Mouse (Mus musculus) MEL (cell line): ENCODE results near the gene Gm17509. TPM values are rescaled to one million over a fixed set of nuclear protein-coding genes. Genes with fewer than 3 reads are reported as not detected.
A peak's percentile ranks its signal among the peaks of the same experiment; 100 is the strongest.

ENCODE experiments used
- DNase-seq: peaks from one replicate; pipeline ENCODE4 v3.0.0; 2011; ENCODE audit warnings: low read depth, low spot score
- H3K27ac ChIP-seq: 2 replicates; pipeline ENCODE4 v1.5.1; 2012; ENCODE audit warnings: low read depth, mild to moderate bottlenecking, control low read depth, low read length, moderate library complexity; ENCODE audit not compliant: control insufficient read depth
- H3K27me3 ChIP-seq, 2 experiments: fragments of 150-350 bp in 1 of 2; sonication (generic) in 1 of 2; 2 replicates each; pipeline ENCODE4 v1.6.1; 2012; ENCODE audit warnings: low read length in 2 of 2, mild to moderate bottlenecking in 2 of 2, improper control_type of control experiment in 1 of 2, moderate library complexity in 1 of 2; ENCODE audit not compliant: insufficient read depth in 2 of 2, control insufficient read depth in 1 of 2
- H3K36me3 ChIP-seq, 2 experiments: 2 replicates each; pipeline ENCODE4 v1.6.1; 2012 to 2014; ENCODE audit warnings: low read length in 2 of 2, improper control_type of control experiment in 1 of 2, inconsistent platforms in 1 of 2, mild to moderate bottlenecking in 1 of 2; ENCODE audit not compliant: insufficient read depth in 2 of 2, control insufficient read depth in 1 of 2
- H3K4me1 ChIP-seq, 2 experiments: fragments of 150-350 bp in 1 of 2; sonication (generic) in 1 of 2; 2 replicates each; pipeline ENCODE4 v1.6.1; 2012; ENCODE audit warnings: low read length in 2 of 2, improper control_type of control experiment in 1 of 2, mild to moderate bottlenecking in 1 of 2; ENCODE audit not compliant: insufficient read depth in 2 of 2, control insufficient read depth in 1 of 2
- H3K4me3 ChIP-seq, 2 experiments: fragments of 150-350 bp in 1 of 2; sonication (generic) in 1 of 2; 2 replicates each; pipeline ENCODE4 v1.5.1; 2012; ENCODE audit warnings: low read depth in 2 of 2, low read length in 2 of 2, mild to moderate bottlenecking in 2 of 2, moderate library complexity in 2 of 2, control low read depth in 1 of 2, improper control_type of control experiment in 1 of 2; ENCODE audit not compliant: control insufficient read depth in 1 of 2, insufficient read depth in 1 of 2
- H3K79me2 ChIP-seq: 2 replicates; pipeline ENCODE4 v1.6.1; 2012; ENCODE audit warnings: mild to moderate bottlenecking, low read length, moderate library complexity; ENCODE audit not compliant: control insufficient read depth, poor library complexity, insufficient read depth
- H3K9ac ChIP-seq: 2 replicates; pipeline ENCODE4 v1.6.1; 2012; ENCODE audit warnings: low read depth, mild to moderate bottlenecking, control low read depth, low read length, moderate library complexity; ENCODE audit not compliant: control insufficient read depth, poor library complexity, severe bottlenecking
- H3K9me3 ChIP-seq: fragments of 150-350 bp; sonication (generic); replicated peaks from 2 replicates; pipeline ENCODE4 v1.6.1; 2012; ENCODE audit warnings: mild to moderate bottlenecking, low read length, improper control_type of control experiment, moderate library complexity; ENCODE audit not compliant: insufficient read depth
- CTCF ChIP-seq, 3 experiments: IDR thresholded peaks in 2 of 3; conservative IDR thresholded peaks in 1 of 3; 2 replicates each; pipeline ENCODE4 v1.5.1; 2011 to 2012; ENCODE audit warnings: low read length in 3 of 3, low read depth in 2 of 3, mild to moderate bottlenecking in 2 of 3, improper control_type of control experiment in 1 of 3, inconsistent platforms in 1 of 3, mixed read lengths in 1 of 3, moderate library complexity in 1 of 3; ENCODE audit not compliant: control insufficient read depth in 1 of 3, insufficient read depth in 1 of 3, poor library complexity in 1 of 3, severe bottlenecking in 1 of 3
- ETS1 ChIP-seq: IDR thresholded peaks from 2 replicates; pipeline ENCODE4 v1.6.1; 2012; ENCODE audit warnings: low read depth, mild to moderate bottlenecking, inconsistent platforms, low read length, improper control_type of control experiment, moderate library complexity
- GABPA ChIP-seq: IDR thresholded peaks from 2 replicates; pipeline ENCODE4 v1.6.1; 2012; ENCODE audit warnings: low read depth, mild to moderate bottlenecking, inconsistent platforms, low read length, improper control_type of control experiment, moderate library complexity
- GATA1 ChIP-seq: IDR thresholded peaks from 2 replicates; pipeline ENCODE4 v1.6.1; 2011; ENCODE audit warnings: low read depth, low read length, improper control_type of control experiment
- JUND ChIP-seq: IDR thresholded peaks from 2 replicates; pipeline ENCODE4 v1.6.1; 2011; ENCODE audit warnings: low read depth, mild to moderate bottlenecking, improper control_type of control experiment, low read length
- MAFK ChIP-seq: IDR thresholded peaks from 2 replicates; pipeline ENCODE4 v1.6.1; 2011; ENCODE audit warnings: low read depth, mild to moderate bottlenecking, low read length, improper control_type of control experiment, borderline replicate concordance
- MEF2A ChIP-seq: IDR thresholded peaks from 2 replicates; pipeline ENCODE4 v1.6.1; 2014; ENCODE audit warnings: low read depth, mild to moderate bottlenecking, inconsistent platforms, low read length, improper control_type of control experiment; ENCODE audit not compliant: poor library complexity, insufficient replicate concordance, severe bottlenecking; ENCODE audit errors: extremely low read depth
- MYC ChIP-seq: IDR thresholded peaks from 2 replicates; pipeline ENCODE4 v1.6.1; 2011; ENCODE audit warnings: low read depth, mild to moderate bottlenecking, low read length, improper control_type of control experiment, moderate library complexity
- NELFE ChIP-seq: IDR thresholded peaks from 2 replicates; pipeline ENCODE4 v1.6.1; 2011; ENCODE audit warnings: low read depth, low read length, improper control_type of control experiment
- RAD21 ChIP-seq: IDR thresholded peaks from 2 replicates; pipeline ENCODE4 v1.6.1; 2011; ENCODE audit warnings: mild to moderate bottlenecking, low read depth, low read length, improper control_type of control experiment
- SIN3A ChIP-seq: IDR thresholded peaks from 2 replicates; pipeline ENCODE4 v1.6.1; 2012; ENCODE audit warnings: low read length, improper control_type of control experiment, inconsistent platforms
- SMC3 ChIP-seq: IDR thresholded peaks from 2 replicates; pipeline ENCODE4 v1.6.1; 2011; ENCODE audit warnings: low read depth, low read length, improper control_type of control experiment
- TAL1 ChIP-seq: IDR thresholded peaks from 2 replicates; pipeline ENCODE4 v1.6.1; 2012; ENCODE audit warnings: mild to moderate bottlenecking, inconsistent platforms, low read length, moderate library complexity, mixed read lengths
- ZC3H11A ChIP-seq: IDR thresholded peaks from 2 replicates; pipeline ENCODE4 v1.6.1; 2012; ENCODE audit warnings: low read depth, mild to moderate bottlenecking, inconsistent platforms, low read length, improper control_type of control experiment
- ZMIZ1 ChIP-seq: IDR thresholded peaks from 2 replicates; pipeline ENCODE4 v1.6.1; 2012; ENCODE audit warnings: low read depth, mild to moderate bottlenecking, inconsistent platforms, low read length, improper control_type of control experiment, moderate library complexity
- ZNF384 ChIP-seq: IDR thresholded peaks from 2 replicates; pipeline ENCODE4 v1.6.1; 2012; ENCODE audit warnings: low read depth, mild to moderate bottlenecking, inconsistent platforms, low read length, improper control_type of control experiment
- polyA plus RNA-seq, 2 experiments: library from polyadenylated mRNA; stranded (reverse) in 1 of 2; unstranded in 1 of 2; fragments of >175 nt in 1 of 2; fragments of >200 nt in 1 of 2; gene quantifications; 2 replicates each; pipeline versions ENCODE4 v1.2.1 to v1.2.4; 2012; ENCODE audit warnings: low replicate concordance in 2 of 2, low read depth in 1 of 2; ENCODE audit not compliant: insufficient read length in 2 of 2, insufficient read depth in 1 of 2, missing spikeins in 1 of 2
- total RNA-seq: library from RNA; depleted of rRNA; stranded (reverse); fragments of 300-350 nt; gene quantifications from 2 replicates; pipeline ENCODE4 v1.2.3, GENCODE M21; 2012

The Gm17509 gene
- total and polyA plus RNA-seq, 3 experiments, result not detected

GRCm38 (mm10) chr13:117202755-117203471 is 18.0 kb downstream of the Gm17509 start:
- no peaks in the 10 kb centered on the region for H3K9me3 ChIP-seq
- no peak overlapping the region for H3K27ac ChIP-seq
- no peak overlapping the region for H3K4me3 ChIP-seq
- H3K9ac ChIP-seq, result no peak overlapping the region
- no peaks in the 10 kb centered on the region for H3K36me3 ChIP-seq
- no peaks in the 10 kb centered on the region for H3K4me1 ChIP-seq
- no peaks in the 10 kb centered on the region for H3K79me2 ChIP-seq
- TF ChIP-seq NELFE, result no peak
- peak; percentile 22; the same call in 1 of the 2 replicates for TF ChIP-seq SMC3
- TF ChIP-seq SIN3A, result no peak
- TF ChIP-seq JUND, result no peak
- TF ChIP-seq CTCF (IDR thresholded peaks at IDR 0.05 in 2 of 3, conservative IDR thresholded peaks at IDR 0.05 in 1 of 3; ENCODE audit: control insufficient read depth in 1 of 3, insufficient read depth in 1 of 3, low read depth in 2 of 3, low read length in 3 of 3, poor library complexity in 1 of 3, severe bottlenecking in 1 of 3), result peak; percentile 20 to 41 (median 25); a peak in 5 of 6 replicates
- TF ChIP-seq MAFK, result no peak
- TF ChIP-seq MEF2A, result no peak
- no peak for TF ChIP-seq ZC3H11A
- H3K27me3 ChIP-seq, result no peaks in the 10 kb centered on the region
- DNase-seq, result no peak

- Histone ChIP-seq H3K4me3 (no peak overlapping the region), H3K79me2 (no peaks in the 10 kb centered on the region), H3K9me3 (no peaks in the 10 kb centered on the region), H3K27me3 (no peaks in the 10 kb centered on the region; a peak in 1 of 4 replicates), H3K9ac (no peak overlapping the region), H3K4me1 (no peaks in the 10 kb centered on the region), H3K36me3 (no peaks in the 10 kb centered on the region), H3K27ac (no peak overlapping the region)
- peak; percentile 40 for DNase-seq
- TF ChIP-seq TAL1, result no peak
- TF ChIP-seq CTCF (IDR thresholded peaks at IDR 0.05 in 2 of 3, conservative IDR thresholded peaks at IDR 0.05 in 1 of 3; ENCODE audit: control insufficient read depth in 1 of 3, insufficient read depth in 1 of 3, low read depth in 2 of 3, low read length in 3 of 3, poor library complexity in 1 of 3, severe bottlenecking in 1 of 3), result peak; percentile 44 to 53 (median 44)
- TF ChIP-seq RAD21, result peak; percentile 36
Observed at GRCm38 (mm10) chr13:117198402-117199083, 22.3 kb downstream of the Gm17509 start.

- TF ChIP-seq MYC (no peak), ZMIZ1 (no peak), ETS1 (no peak), GABPA (no peak), RAD21 (no peak), SMC3 (no peak), ZNF384 (no peak), TAL1 (no peak), MAFK (no peak), GATA1 (no peak), MEF2A (no peak)
- Histone ChIP-seq H3K9ac (no peak overlapping the region), H3K4me1 (no peaks in the 10 kb centered on the region), H3K36me3 (no peaks in the 10 kb centered on the region), H3K79me2 (no peaks in the 10 kb centered on the region), H3K4me3 (no peak overlapping the region), H3K27ac (no peak overlapping the region), H3K9me3 (no peaks in the 10 kb centered on the region), H3K27me3 (no peaks in the 10 kb centered on the region; a peak in 1 of 4 replicates)
- no peak for DNase-seq
Observed at GRCm38 (mm10) chr13:117197666-117198065, 23.2 kb downstream of the Gm17509 start.
